In the genomic region with DNA sequence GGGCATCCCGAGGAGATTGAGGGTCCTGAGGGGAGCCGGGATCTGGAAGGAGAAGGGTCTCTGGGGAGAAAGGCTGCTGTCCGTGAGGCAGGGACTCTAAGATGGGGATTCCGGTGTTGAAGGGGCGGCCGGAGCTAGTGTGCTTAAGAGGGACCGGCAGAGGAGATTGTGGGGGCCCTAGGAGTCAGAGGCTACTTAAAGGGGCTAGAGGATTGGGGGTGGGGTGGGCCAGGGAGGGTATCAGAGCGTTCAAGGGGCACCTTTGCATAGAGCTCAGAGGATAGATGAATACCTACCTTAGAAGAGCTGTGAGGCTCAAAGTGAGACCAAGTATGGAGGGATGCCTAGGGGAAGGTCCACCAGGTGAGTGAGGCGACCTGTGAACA, we compare ENCODE assay signal across 8 mouse cellular contexts. TPM values are rescaled to one million over a fixed set of nuclear protein-coding genes. Genes with fewer than 3 reads are reported as not detected.
DNase-seq lines count a peak whose midpoint lies in the region; ATAC-seq and TF ChIP-seq lines count a peak whose summit lies in the region.

No protein-coding gene starts in this region.

- H3K27me3 ChIP-seq in kidney, embryonic 16.5 days (ENCODE audit: insufficient read depth, low read length), result no peaks in the 10 kb centered on the region
- no peaks in the 10 kb centered on the region for H3K27me3 ChIP-seq in hindbrain, embryonic 15.5 days
- H3K27me3 ChIP-seq in midbrain, embryonic 15.5 days (replicated peaks), result no peaks in the 10 kb centered on the region

- H3K27ac ChIP-seq in kidney, embryonic 16.5 days (ENCODE audit: low read length), result peak overlapping the region; percentile 99
- H3K27ac ChIP-seq in bone marrow macrophage, adult 2 months (ENCODE audit: insufficient read depth, low read depth, low read length), result peak overlapping the region; percentile 23; the same call in 1 of the 2 replicates
- peak overlapping the region; percentile 97 for H3K27ac ChIP-seq in hindbrain, embryonic 15.5 days (replicated peaks)
- peak overlapping the region; percentile 97 for H3K27ac ChIP-seq in midbrain, embryonic 15.5 days

- H3K9me3 ChIP-seq in kidney, embryonic 16.5 days (ENCODE audit: low read length), result no peaks in the 10 kb centered on the region
- H3K9me3 ChIP-seq in hindbrain, embryonic 15.5 days, result no peaks in the 10 kb centered on the region
- no peaks in the 10 kb centered on the region for H3K9me3 ChIP-seq in midbrain, embryonic 15.5 days

- peak overlapping the region; percentile 69 for H3K4me2 ChIP-seq in kidney, embryonic 16.5 days (replicated peaks; ENCODE audit: low read depth, low read length)
- H3K4me2 ChIP-seq in hindbrain, embryonic 15.5 days, result peak overlapping the region; percentile 68
- H3K4me2 ChIP-seq in midbrain, embryonic 15.5 days, result peak overlapping the region; percentile 65

- no peak for DNase-seq in kidney, postnatal 10 days
- no peak for DNase-seq in cerebellum, postnatal 25 days
- no peak for DNase-seq in left cerebral cortex, postnatal 14 days (ENCODE audit: low spot score in 2 of 2)

- peaks cover 16% of the 10 kb centered on the region for H3K4me1 ChIP-seq in kidney, embryonic 16.5 days (ENCODE audit: insufficient read depth, low read length)
- peaks cover 18% of the 10 kb centered on the region for H3K4me1 ChIP-seq in bone marrow macrophage, adult 2 months (ENCODE audit: control insufficient read depth, insufficient read depth, low read length)
- peaks cover 26% of the 10 kb centered on the region for H3K4me1 ChIP-seq in hindbrain, embryonic 15.5 days (replicated peaks)
- H3K4me1 ChIP-seq in midbrain, embryonic 15.5 days, result peaks cover 26% of the 10 kb centered on the region

- peaks cover 1% of the 10 kb centered on the region; the same call in 1 of the 2 replicates for H3K36me3 ChIP-seq in kidney, embryonic 16.5 days (ENCODE audit: insufficient read depth, low read length)
- H3K36me3 ChIP-seq in hindbrain, embryonic 15.5 days, result 0 out of 2 replicates have a peak, but pooled peaks cover 1% of the 10 kb centered on the region
- H3K36me3 ChIP-seq in midbrain, embryonic 15.5 days (replicated peaks), result peaks cover 2% of the 10 kb centered on the region; the same call in 1 of the 2 replicates

- intact Hi-C loops in left cerebral cortex, postnatal 14 days (cut with DNase I), result no loop called here

- ATAC-seq in kidney, embryonic 16.5 days (ENCODE audit: low FRiP score, low TSS enrichment), result peak; percentile 50
- ATAC-seq in hindbrain, embryonic 15.5 days (ENCODE audit: low FRiP score, low read depth), result no peak; the same call in 1 of the 2 replicates
- ATAC-seq in midbrain, embryonic 15.5 days (replicated peaks), result peak; percentile 48
- no peak for ATAC-seq in megakaryocyte progenitor cell, adult 5-6 weeks (replicated peaks; ENCODE audit: poor library complexity)

- peak overlapping the region; percentile 94 for H3K9ac ChIP-seq in kidney, embryonic 16.5 days (replicated peaks; ENCODE audit: low read length)
- peak overlapping the region; percentile 99 for H3K9ac ChIP-seq in hindbrain, embryonic 15.5 days
- peak overlapping the region; percentile 87 for H3K9ac ChIP-seq in midbrain, embryonic 15.5 days

- H3K4me3 ChIP-seq in kidney, embryonic 16.5 days (ENCODE audit: low read length), result peak overlapping the region; percentile 87
- H3K4me3 ChIP-seq in bone marrow macrophage, adult 2 months (ENCODE audit: insufficient read depth, low read length), result peak overlapping the region; percentile 80
- H3K4me3 ChIP-seq in hindbrain, embryonic 15.5 days, result peak overlapping the region; percentile 98
- peak overlapping the region; percentile 80 for H3K4me3 ChIP-seq in midbrain, embryonic 15.5 days

- WGBS in kidney, embryonic 16.5 days, result 2% methylated on average over 9 of the region's 9 CpGs
- WGBS in hindbrain, embryonic 15.5 days, result 1% methylated on average over 9 of the region's 9 CpGs
- WGBS in midbrain, embryonic 15.5 days, result 3% methylated on average over 9 of the region's 9 CpGs

- TF ChIP-seq POLR2A in bone marrow macrophage, adult 2 months (IDR thresholded peaks at IDR 0.05; ENCODE audit: borderline replicate concordance, low read depth, low read length), result no peak

- no peak for TF ChIP-seq CTCF in bone marrow macrophage, adult 2 months (IDR thresholded peaks at IDR 0.05; ENCODE audit: low read depth, low read length)

RNA-seq across cellular contexts. Expression of gene Gfpt1, which starts 0.5 kb away (rescaled TPM):
- polyA plus RNA-seq in kidney, embryonic 16.5 days (2015; fragmentation: Nextera tagmentation; extraction: Ambion mirVana), result 18.1 and 20.7 TPM in 2 replicates
- polyA plus RNA-seq in bone marrow macrophage, adult 2 months (2012; ENCODE audit: insufficient read depth, insufficient read length, missing spikeins), result 14.4 and 14.6 TPM in 2 replicates
- polyA plus RNA-seq in hindbrain, embryonic 15.5 days (2015; fragmentation: Nextera tagmentation; extraction: Ambion mirVana), result 20.2 and 20.5 TPM in 2 replicates
- 25.0 and 27.7 TPM in 2 replicates for polyA plus RNA-seq in midbrain, embryonic 15.5 days (2015; fragmentation: Nextera tagmentation; extraction: Ambion mirVana)
- total RNA-seq in megakaryocyte progenitor cell, adult 5-6 weeks (2015), result 22.2 and 26.3 TPM in 2 replicates
- total RNA-seq in megakaryocyte progenitor cell, adult 5-6 weeks (2017), result 15.0 and 21.9 TPM in 2 replicates
- total RNA-seq in left cerebral cortex, postnatal 14 days (2021), result 10 to 100 TPM; 56.3 to 57.5 TPM

RNA-seq across cellular contexts. Expression of gene Nfu1, which starts 34.1 kb away (rescaled TPM):
- 97.9 and 99.2 TPM in 2 replicates for polyA plus RNA-seq in kidney, embryonic 16.5 days (2015; fragmentation: Nextera tagmentation; extraction: Ambion mirVana)
- polyA plus RNA-seq in bone marrow macrophage, adult 2 months (2012; ENCODE audit: insufficient read depth, insufficient read length, missing spikeins), result 69.6 and 75.2 TPM in 2 replicates
- polyA plus RNA-seq in hindbrain, embryonic 15.5 days (2015; fragmentation: Nextera tagmentation; extraction: Ambion mirVana), result 138 and 141 TPM in 2 replicates
- polyA plus RNA-seq in midbrain, embryonic 15.5 days (2015; fragmentation: Nextera tagmentation; extraction: Ambion mirVana), result 127 and 129 TPM in 2 replicates
- total RNA-seq in megakaryocyte progenitor cell, adult 5-6 weeks (2015), result 104 and 108 TPM in 2 replicates
- total RNA-seq in megakaryocyte progenitor cell, adult 5-6 weeks (2017), result 76.0 and 86.0 TPM in 2 replicates
- total RNA-seq in left cerebral cortex, postnatal 14 days (2021), result 10 to 100 TPM; 58.5 to 61.5 TPM

Comparison
In these comparisons a context has a peak if more than half of its experiments do, and no peak if none do; other contexts are left out.
1. ATAC-seq: peak in kidney, embryonic 16.5 days (single experiment) and midbrain, embryonic 15.5 days (single experiment); none in hindbrain, embryonic 15.5 days (single experiment) and megakaryocyte progenitor cell, adult 5-6 weeks (single experiment).
2. H3K27ac ChIP-seq: peak in every context shown above with its lines; median percentile 99 in kidney, embryonic 16.5 days; 97 in hindbrain, embryonic 15.5 days; 97 in midbrain, embryonic 15.5 days; 23 in bone marrow macrophage, adult 2 months.
3. Peak in every context shown above with its lines, with median percentiles within 50 percentile points of each other: H3K4me2 ChIP-seq, H3K4me3 ChIP-seq and H3K9ac ChIP-seq.